Mouse (Mus musculus): ENCODE measurements around the gene Gse1.
"Not testable (repeated sequence)": the region's sequence is repeated elsewhere in the genome, so short reads cannot be mapped to it uniquely, and the experiment has no call there.

Gse1 gene

GRCm38 (mm10) chr8:120344166-120344565, 115.9 kb downstream of the Gse1 start:
- DNase-seq (ENCODE audit: low read depth, low spot score): no peak

DNA sequence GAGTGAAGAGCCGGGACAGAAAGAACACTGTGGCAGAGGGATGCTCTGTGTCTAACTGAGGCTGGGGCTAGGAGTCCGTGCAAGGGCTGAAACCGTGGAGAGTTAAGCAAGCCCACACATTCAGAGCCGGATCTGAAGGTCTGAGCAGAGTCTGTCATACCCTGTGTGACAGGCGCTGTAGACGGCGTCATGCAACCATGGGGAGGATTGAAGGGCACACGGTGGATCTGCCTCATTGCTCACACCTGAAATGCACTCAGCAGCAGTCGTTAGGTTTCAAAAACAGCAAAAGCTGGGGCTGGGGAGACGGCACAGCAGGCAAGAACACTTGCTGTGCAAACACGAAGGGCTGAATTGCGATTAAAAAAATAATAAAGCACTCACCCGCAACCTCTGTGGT, 116.3 kb downstream of the Gse1 start:
- no peak for DNase-seq (ENCODE audit: low read depth, low spot score)

- DNase-seq (ENCODE audit: low read depth, low spot score): no peak
These were observed 119.6 kb downstream of the Gse1 start for GRCm38 (mm10) chr8:120347734-120348341.

GRCm38 (mm10) chr8:120348922-120349321, 120.7 kb downstream of the Gse1 start:
- DNase-seq (ENCODE audit: low read depth, low spot score): no peak

- DNase-seq (ENCODE audit: low read depth, low spot score): no peak
These were observed 123.2 kb downstream of the Gse1 start for GRCm38 (mm10) chr8:120351332-120352071.

GRCm38 (mm10) chr8:120352096-120352495, 123.8 kb downstream of the Gse1 start:
- DNase-seq (ENCODE audit: low read depth, low spot score): no peak

- DNase-seq (ENCODE audit: low read depth, low spot score): no peak
These were observed 127.8 kb downstream of the Gse1 start for GRCm38 (mm10) chr8:120356067-120356466.

DNA sequence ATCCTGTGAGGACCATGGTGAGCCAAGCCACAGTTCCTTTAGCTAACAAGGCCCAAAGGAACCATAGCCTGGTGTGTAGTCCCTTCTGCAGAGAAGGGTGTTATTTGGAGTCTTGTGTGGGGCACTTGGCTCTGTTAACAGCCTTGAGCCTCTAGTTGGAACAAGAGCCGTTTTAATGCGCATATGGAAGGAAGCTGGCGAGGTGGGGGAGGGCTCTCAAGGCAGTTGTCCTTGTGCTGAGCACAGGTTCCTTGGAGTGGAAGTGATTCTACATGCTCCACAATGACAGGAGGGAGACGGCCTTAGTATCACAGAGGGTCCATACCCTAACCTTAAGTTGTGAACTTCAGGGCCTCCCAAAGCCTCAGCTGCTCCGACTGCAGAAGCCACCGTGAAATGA, 129.2 kb downstream of the Gse1 start:
- no peak for DNase-seq (ENCODE audit: low read depth, low spot score)

- DNase-seq (ENCODE audit: low read depth, low spot score): no peak
These were observed 133.0 kb downstream of the Gse1 start for GRCm38 (mm10) chr8:120361301-120361700.

DNA sequence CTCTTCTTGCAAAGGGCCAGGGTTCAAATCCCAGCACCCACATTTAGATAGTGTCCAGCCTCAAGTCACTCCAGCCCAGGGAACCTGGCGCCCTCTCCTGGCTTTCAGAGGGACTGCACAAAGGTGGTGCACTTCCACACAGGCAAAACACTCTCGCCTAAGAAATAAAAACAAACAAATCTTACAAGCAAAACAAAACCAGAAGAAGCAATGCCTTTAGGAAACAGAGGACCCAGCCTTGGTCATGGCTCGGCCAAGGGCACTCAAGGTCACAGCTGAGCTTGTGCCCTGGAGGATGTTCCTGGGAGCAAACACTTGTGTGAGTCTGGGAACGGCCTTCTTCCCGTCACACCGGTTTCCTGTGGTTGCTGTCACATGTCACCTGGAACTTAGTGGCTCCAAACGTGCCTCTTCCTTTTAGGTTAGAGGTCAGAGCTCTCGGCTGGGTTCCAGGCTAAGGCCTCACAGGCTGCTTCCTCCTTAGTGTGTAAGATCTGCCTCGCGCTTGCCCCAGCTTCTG, 135.4 kb downstream of the Gse1 start:
- DNase-seq (ENCODE audit: low read depth, low spot score): peak; percentile 61

GRCm38 (mm10) chr8:120364093-120364725, 136.0 kb downstream of the Gse1 start:
- DNase-seq (ENCODE audit: low read depth, low spot score): no peak

DNA sequence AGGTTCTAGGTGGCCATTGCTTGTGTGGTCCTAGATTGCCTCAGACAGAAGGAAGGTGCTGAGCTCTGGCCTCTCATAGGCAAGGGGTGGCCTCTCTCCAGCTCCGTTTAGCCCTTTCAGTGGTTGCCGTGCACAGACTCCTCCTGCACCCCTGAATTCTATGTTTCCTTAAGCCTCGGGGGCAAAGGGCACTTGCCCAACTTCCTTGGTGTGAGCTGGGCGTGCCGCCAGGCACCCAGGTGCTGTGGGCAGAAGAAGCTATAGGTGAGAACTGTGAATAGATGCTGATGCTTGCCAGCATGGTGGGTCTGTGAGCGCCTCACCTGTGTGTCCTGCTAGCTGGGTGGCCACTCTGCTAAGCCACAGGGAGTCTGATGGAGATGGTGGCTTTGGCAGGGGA, 138.6 kb downstream of the Gse1 start:
- no peak for DNase-seq (ENCODE audit: low read depth, low spot score)

DNA sequence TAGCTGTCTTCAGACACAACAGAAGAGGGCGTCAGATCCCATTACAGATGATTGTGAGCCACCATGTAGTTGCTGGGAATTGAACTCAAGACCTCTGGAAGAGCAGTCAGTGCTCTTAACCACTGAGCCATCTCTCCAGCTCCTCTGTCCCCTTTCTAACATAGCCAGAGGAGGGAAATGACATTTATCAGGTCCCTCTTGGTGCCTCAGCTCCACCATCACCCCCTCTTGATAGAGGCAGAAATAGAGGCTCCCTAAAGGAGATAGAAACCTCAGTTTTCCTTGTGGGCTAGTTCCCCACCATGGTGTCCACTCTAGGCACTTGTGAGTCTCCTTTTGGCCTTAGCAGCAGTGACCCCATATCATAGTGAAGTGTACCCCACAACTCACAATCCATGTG, 139.9 kb downstream of the Gse1 start:
- not testable (repeated sequence) for DNase-seq (ENCODE audit: low read depth, low spot score)

DNA sequence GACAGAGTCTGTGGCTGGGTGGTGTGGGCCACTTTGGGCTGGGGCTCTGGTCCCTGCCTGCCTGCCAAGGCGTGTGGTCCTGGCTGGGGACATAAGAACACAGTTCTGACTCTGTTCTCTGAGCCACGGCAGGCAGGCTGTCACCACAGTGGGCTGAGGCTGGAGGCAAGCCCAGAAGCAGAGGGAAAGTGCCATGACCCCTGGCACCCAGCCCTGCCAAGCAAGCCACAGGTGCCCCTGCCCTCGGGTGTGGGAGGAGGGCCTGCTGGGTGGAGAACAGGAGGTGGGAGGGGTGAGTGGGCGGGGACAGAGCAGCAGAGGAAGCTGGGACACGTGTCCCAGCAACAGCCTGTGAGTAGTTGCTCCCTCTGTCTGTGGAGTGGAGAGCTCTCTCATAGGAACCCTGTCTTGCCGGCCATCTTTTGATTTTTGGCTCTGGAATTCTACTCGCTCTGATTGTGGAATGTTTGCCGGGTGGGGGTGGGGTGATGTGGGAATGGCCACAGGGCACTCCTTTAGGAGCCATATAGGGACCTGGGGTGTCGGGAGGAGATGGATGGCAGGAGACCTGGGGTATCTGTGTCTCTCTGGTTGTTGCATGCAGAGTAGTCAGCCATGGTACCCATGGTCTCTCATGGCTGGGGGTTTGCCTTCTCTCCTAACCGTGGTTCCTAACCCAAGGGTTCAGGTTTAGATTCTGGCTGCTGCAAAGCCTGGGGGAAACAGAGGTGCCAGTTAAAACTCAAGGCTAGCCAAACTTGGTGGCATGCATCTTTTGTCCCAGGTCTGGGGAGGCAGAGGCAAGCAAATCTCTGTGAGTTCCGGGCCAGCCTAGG, 140.8 kb downstream of the Gse1 start:
- peak; percentile 93 for DNase-seq (ENCODE audit: low read depth, low spot score)

DNA sequence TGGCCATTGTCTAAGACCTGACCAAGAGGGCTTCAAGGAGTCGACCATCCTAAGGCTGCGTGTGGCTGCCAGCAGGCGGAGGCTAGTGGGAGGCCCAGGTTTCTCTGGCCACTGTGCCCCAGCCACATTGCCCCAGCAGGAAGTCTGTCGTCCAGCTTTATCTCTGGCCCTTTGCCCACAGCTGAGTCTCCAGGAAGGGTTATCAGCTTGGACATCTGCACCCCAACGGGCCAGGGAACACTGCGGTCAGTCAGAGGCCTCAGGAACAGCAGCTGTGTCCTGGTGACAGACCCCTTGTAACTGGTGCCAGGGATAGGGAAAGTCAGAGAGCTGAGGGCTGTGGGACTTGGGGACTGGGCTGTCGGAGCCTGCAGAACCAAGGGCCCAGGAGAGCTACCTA, 141.7 kb downstream of the Gse1 start:
- peak; percentile 58 for DNase-seq (ENCODE audit: low read depth, low spot score)

GRCm38 (mm10) chr8:120370461-120370860, 142.2 kb downstream of the Gse1 start:
- DNase-seq (ENCODE audit: low read depth, low spot score): no peak

- no peak for DNase-seq (ENCODE audit: low read depth, low spot score)
These were observed 142.9 kb downstream of the Gse1 start for GRCm38 (mm10) chr8:120371146-120371545.

DNA sequence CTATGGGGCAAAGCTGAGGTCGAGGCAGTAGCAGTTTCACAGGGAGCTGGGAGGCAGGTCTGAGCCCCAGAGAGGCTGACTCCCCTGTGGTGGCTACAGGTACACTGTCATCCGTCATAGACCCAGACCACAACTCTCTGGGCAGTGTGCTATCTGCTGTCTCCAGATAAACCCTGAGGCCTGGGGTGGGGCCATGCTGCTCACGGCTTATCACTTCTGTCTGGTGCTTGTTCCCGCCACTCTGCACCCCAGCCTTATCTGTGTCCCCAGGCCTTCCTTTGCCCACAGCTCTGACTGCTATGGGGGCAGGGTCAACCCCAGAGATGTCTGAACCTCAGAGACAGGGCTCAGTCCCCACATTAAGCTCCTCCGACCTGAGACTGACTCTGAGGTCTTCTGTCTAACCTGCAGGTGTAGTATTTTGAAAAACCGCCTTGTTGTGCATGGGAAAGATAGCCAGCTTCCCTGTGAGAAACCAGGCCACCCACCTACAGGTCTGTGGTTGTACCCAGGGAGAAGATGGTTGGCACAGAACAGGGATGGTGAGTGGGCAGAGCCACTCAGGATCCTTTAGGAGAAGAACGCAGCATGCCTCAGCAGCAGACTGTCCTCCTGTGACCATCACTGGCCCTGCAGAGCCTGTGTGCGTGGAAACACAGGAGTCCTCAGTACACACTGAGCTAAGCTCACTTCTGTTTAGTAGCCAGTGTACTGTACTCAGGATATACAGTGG, 143.6 kb downstream of the Gse1 start:
- DNase-seq (ENCODE audit: low read depth, low spot score): no peak

- DNase-seq (ENCODE audit: low read depth, low spot score): no peak
These were observed 144.4 kb downstream of the Gse1 start for GRCm38 (mm10) chr8:120372684-120373083.

- no peak for DNase-seq (ENCODE audit: low read depth, low spot score)
These were observed 145.4 kb downstream of the Gse1 start for GRCm38 (mm10) chr8:120373621-120374020.

- no peak for DNase-seq (ENCODE audit: low read depth, low spot score)
These were observed 145.8 kb downstream of the Gse1 start for GRCm38 (mm10) chr8:120374070-120374469.
